Mouse (Mus musculus): Measurements from ENCODE around the gene Lyrm1.

Gene Lyrm1

DNA sequence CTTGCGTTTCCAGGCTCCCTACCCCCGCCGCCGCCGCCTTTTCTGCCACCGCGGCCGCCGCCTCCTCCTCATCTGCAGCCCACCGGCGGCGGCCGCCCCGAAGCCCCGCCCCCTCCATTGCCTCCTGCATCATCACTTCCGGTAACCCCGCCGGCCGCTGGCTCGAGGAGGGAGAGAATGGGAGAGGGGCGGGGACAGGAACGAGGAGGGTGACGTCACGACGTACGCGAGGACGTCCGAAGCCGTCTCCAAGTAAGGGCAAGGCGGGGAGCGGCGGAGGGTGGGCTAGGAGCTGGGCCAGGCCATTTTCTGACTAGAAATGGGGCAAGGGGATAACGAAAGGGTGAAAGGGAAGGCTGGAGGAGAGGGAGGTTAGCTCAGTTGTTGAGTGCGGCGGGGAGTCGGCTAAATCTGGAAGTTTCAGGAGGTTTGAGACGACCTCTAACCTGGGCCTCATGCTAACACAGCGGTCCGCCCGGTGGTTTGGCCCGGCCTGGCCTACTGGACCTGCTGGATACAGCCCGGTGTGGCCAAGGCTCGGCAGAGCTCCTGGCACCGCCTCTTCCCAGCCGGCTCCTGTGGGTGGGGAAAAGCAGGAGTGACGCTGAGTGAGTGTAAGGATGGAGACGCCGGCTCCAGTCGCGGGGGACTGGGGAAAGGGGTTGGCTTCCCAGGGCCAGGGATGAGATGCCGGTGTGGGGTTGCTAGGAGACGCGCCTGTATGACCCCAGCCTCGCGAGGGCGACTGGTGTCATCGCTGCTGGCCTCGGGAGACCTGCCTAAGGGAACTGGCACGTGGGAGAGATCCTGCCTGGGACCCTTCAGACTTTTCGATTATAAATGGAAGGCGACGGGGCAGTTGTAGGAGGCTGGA is at the start of gene Lyrm1, which contains the start of gene Dcun1d3:
Lyrm1 (plus strand) TSS at position 223 of the 874 bp plus-strand sequence.
Dcun1d3 (minus strand) TSS at position 660 of the 874 bp plus-strand sequence.
- DNase-seq (ENCODE audit: low spot score in 2 of 2): peak; percentile 97 to 98

GRCm38 (mm10) chr7:119847396-119847795 is 48.3 kb upstream of the Lyrm1 start:
- no peak for DNase-seq (ENCODE audit: low spot score in 2 of 2)

GRCm38 (mm10) chr7:119849096-119849495 is 46.6 kb upstream of the Lyrm1 start:
- DNase-seq (ENCODE audit: low spot score in 2 of 2): peak; percentile 18 to 71

- no peak for DNase-seq (ENCODE audit: low spot score in 2 of 2)
These were observed 44.9 kb upstream of the Lyrm1 start for GRCm38 (mm10) chr7:119850737-119851136.

- no peak for DNase-seq (ENCODE audit: low spot score in 2 of 2)
These were observed 43.2 kb upstream of the Lyrm1 start for GRCm38 (mm10) chr7:119852494-119852893.

GRCm38 (mm10) chr7:119853186-119853585 is 42.5 kb upstream of the Lyrm1 start:
- DNase-seq (ENCODE audit: low spot score in 2 of 2): no peak

GRCm38 (mm10) chr7:119854362-119854761 is 41.3 kb upstream of the Lyrm1 start:
- no peak for DNase-seq (ENCODE audit: low spot score in 2 of 2)

- no peak for DNase-seq (ENCODE audit: low spot score in 2 of 2)
These were observed 40.6 kb upstream of the Lyrm1 start for GRCm38 (mm10) chr7:119855031-119855430.

GRCm38 (mm10) chr7:119859476-119859875 is 36.2 kb upstream of the Lyrm1 start:
- no peak for DNase-seq (ENCODE audit: low spot score in 2 of 2)

DNA sequence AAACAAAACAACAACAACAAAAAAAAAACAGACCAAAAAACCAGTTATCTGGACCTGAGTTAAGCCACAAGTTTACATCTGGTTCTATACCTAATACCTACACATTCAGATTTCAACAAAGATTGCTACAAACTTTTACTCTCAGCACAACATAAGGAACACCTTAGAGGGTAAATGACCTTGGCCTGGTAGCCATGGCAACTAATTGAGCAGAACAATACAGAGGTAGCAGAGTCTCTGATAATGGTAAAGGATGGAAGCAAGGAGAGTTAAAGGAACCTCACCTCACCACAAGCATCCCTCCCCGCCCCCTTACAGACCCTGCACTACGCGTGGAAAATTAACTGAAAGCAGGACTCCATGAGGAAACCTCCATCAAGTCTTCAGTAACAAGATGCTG is 35.5 kb upstream of the Lyrm1 start:
- no peak for DNase-seq (ENCODE audit: low spot score in 2 of 2)

GRCm38 (mm10) chr7:119860554-119860953 is 35.1 kb upstream of the Lyrm1 start:
- no peak for DNase-seq (ENCODE audit: low spot score in 2 of 2)

DNA sequence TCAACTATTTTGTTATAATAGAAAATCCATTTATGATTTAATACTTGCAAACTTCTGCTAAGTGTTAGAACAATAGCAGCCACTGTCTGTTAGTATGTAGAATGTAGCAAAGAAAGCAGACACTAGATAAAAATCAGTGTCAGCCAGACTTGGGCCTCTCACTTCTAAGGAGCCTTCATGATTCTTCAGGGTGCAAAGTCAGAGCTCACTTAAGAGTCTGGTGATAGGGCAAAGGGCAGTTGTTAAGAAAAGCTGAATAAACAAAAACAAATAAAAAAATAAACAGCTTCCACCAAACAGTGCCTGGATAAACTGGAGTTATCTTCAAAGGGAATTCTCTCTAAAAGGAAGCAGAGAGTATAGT is 34.7 kb upstream of the Lyrm1 start:
- no peak for DNase-seq (ENCODE audit: low spot score in 2 of 2)

DNA sequence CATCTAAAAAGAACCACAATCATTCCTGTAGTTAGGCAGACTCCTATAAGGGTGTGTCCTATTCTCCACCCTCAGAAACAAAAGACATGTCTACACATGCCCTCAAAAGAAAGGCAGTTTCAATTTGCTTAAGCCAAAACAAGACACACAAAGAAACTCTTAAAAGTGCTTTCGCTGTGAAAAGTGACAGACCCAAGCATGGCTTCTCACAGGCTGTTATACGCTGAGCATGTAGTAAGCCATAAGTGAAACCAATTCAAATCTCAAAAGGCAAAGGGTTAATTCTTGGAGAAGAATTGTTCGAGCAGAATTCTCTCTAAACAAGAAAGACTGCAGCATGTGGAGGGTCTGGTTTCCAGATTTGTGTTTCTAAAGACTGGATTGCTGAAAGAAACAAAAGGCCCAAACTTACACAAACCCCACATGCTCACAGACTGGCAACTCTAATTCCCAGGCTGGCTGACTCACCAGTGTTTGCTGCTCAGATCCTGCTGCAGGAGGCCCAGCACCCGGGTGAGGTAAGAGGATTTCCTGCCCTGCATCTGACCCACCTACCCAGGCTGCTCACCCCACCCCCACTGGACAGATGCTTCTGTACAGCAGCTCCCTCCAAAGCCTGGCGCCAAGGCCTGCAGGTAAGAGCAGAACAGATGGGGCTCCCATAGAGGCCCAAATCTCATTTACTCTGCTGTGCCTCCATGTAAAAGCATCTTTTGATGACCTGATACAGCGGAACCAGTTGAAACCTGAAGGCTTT is 34.1 kb upstream of the Lyrm1 start:
- DNase-seq (ENCODE audit: low spot score in 2 of 2): peak; percentile 10 to 15

DNA sequence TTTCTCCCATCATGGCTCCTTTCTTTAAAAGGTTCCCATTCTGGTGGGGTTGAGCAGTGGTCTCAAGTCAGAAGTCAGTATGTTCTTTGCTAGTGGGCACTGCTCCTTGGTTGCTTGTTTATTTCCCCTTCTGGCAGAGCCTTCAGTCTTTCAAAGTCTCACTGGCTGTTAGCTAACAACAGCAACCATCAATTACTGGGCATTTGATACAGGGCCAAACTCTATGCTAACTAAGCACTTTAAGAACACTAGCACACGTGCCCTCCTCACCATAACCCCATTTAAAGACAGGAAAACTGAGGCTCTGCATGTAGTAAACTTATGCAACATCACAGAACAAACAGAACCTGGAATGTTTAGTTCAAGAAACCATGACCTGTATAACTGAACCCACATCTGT is 33.5 kb upstream of the Lyrm1 start:
- no peak for DNase-seq (ENCODE audit: low spot score in 2 of 2)

DNA sequence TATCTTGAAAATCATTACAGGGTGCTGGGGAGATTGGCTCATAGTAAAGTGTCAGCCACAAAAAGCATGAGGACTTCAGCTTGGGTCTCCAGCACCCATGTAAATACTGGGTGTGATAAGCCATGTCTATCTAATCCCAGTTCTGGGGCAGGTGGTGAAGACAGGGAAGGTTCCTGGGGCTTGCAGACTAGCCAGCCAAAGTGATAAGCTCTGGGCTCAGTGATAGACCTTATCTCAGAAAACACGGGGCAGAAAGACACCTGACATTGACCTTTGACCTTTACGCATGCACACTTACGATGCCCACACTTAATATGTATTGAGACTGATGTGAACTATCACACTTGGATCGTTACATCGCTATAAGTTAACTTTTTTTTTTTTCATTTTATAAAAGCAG is 31.2 kb upstream of the Lyrm1 start:
- no peak for DNase-seq (ENCODE audit: low spot score in 2 of 2)

GRCm38 (mm10) chr7:119866136-119866535 is 29.5 kb upstream of the Lyrm1 start:
- no peak for DNase-seq (ENCODE audit: low spot score in 2 of 2)

GRCm38 (mm10) chr7:119872204-119872603 is 23.5 kb upstream of the Lyrm1 start:
- DNase-seq (ENCODE audit: low spot score in 2 of 2): no peak

GRCm38 (mm10) chr7:119873050-119873449 is 22.6 kb upstream of the Lyrm1 start:
- no peak for DNase-seq (ENCODE audit: low spot score in 2 of 2)

GRCm38 (mm10) chr7:119875776-119876440 is 19.8 kb upstream of the Lyrm1 start:
- DNase-seq (ENCODE audit: low spot score in 2 of 2): peak; percentile 22 to 31

- DNase-seq (ENCODE audit: low spot score in 2 of 2): no peak
These were observed 16.5 kb upstream of the Lyrm1 start for GRCm38 (mm10) chr7:119879171-119879570.

GRCm38 (mm10) chr7:119880345-119880744 is 15.3 kb upstream of the Lyrm1 start:
- no peak for DNase-seq (ENCODE audit: low spot score in 2 of 2)

GRCm38 (mm10) chr7:119881229-119881628 is 14.4 kb upstream of the Lyrm1 start:
- DNase-seq (ENCODE audit: low spot score in 2 of 2): no peak
